Mouse (Mus musculus) cerebellum, adult 9-11 months (tissue): ENCODE measurements around the gene Foxp4.
"Not testable (repeated sequence)": the region's sequence is repeated elsewhere in the genome, so short reads cannot be mapped to it uniquely, and the experiment has no call there.

Source experiments
- DNase-seq: peaks from one replicate; pipeline ENCODE4 v3.0.0; 2022

Foxp4 gene

GRCm38 (mm10) chr17:47888641-47889040 lies 35.8 kb downstream of the Foxp4 start:
- no peak for DNase-seq

- DNase-seq = no peak
These were observed 36.3 kb downstream of the Foxp4 start for GRCm38 (mm10) chr17:47888155-47888455.

GRCm38 (mm10) chr17:47887381-47888154 lies 36.9 kb downstream of the Foxp4 start:
- DNase-seq = no peak

- DNase-seq = no peak
These were observed 41.3 kb downstream of the Foxp4 start for GRCm38 (mm10) chr17:47883099-47883498.

- no peak for DNase-seq
These were observed 43.1 kb downstream of the Foxp4 start for GRCm38 (mm10) chr17:47881330-47881729.

- no peak for DNase-seq
These were observed 45.2 kb downstream of the Foxp4 start for GRCm38 (mm10) chr17:47879207-47879606.

- peak; percentile 79 for DNase-seq
These were observed 45.9 kb downstream of the Foxp4 start for GRCm38 (mm10) chr17:47878378-47879089.

GRCm38 (mm10) chr17:47877715-47878377 lies 46.6 kb downstream of the Foxp4 start:
- peak; percentile 48 for DNase-seq

GRCm38 (mm10) chr17:47876776-47877714 lies 47.4 kb downstream of the Foxp4 start:
- DNase-seq = no peak

GRCm38 (mm10) chr17:47873341-47873791 lies 51.1 kb downstream of the Foxp4 start:
- DNase-seq = peak; percentile 79

GRCm38 (mm10) chr17:47872311-47873011 lies 52.0 kb downstream of the Foxp4 start:
- DNase-seq = no peak

GRCm38 (mm10) chr17:47869874-47870273 lies 54.6 kb downstream of the Foxp4 start:
- no peak for DNase-seq

- peak; percentile 72 for DNase-seq
These were observed 58.4 kb downstream of the Foxp4 start for GRCm38 (mm10) chr17:47866037-47866436.

GRCm38 (mm10) chr17:47864496-47864895 lies 59.9 kb downstream of the Foxp4 start:
- peak; percentile 72 for DNase-seq

- DNase-seq = no peak
These were observed 61.0 kb downstream of the Foxp4 start for GRCm38 (mm10) chr17:47863437-47863836.

GRCm38 (mm10) chr17:47863023-47863422 lies 61.4 kb downstream of the Foxp4 start:
- DNase-seq = no peak

- DNase-seq = no peak
These were observed 68.9 kb downstream of the Foxp4 start for GRCm38 (mm10) chr17:47855544-47855943.

- DNase-seq = no peak
These were observed 69.5 kb downstream of the Foxp4 start for GRCm38 (mm10) chr17:47854908-47855307.

- DNase-seq = no peak
These were observed 70.7 kb downstream of the Foxp4 start for GRCm38 (mm10) chr17:47853760-47854159.

- DNase-seq = no peak
These were observed 71.1 kb downstream of the Foxp4 start for GRCm38 (mm10) chr17:47853336-47853735.

GRCm38 (mm10) chr17:47851798-47852360 lies 72.6 kb downstream of the Foxp4 start:
- not testable (repeated sequence) for DNase-seq
